Mouse (Mus musculus): ENCODE results near the gene Ngdn.

GRCm38 (mm10) chr14:55024236-55024635 is 9.0 kb downstream of the Ngdn start:
- TF ChIP-seq POLR2A (IDR thresholded peaks at IDR 0.05; ENCODE audit: borderline replicate concordance, control insufficient read depth, low read depth, low read length), result no peak
- peak; percentile 39 for TF ChIP-seq CTCF (IDR thresholded peaks at IDR 0.05; ENCODE audit: control insufficient read depth, insufficient read depth, low read length)

Data from bone marrow, adult 2 months (tissue).